Mouse (Mus musculus) kidney, adult 10 weeks (tissue): Measurements from ENCODE around the gene Erich3. TPM values are rescaled to one million over a fixed set of nuclear protein-coding genes. Genes with fewer than 3 reads are reported as not detected.

ENCODE experiments used
- polyA plus RNA-seq: library from polyadenylated mRNA; stranded (reverse); fragments of 350-450 nt; fragmentation: Illumina TruSeq; extraction: RNeasy Lipid Tissue Mini Kit (QIAGEN cat#74804); gene quantifications from one replicate; pipeline ENCODE4 v1.2.3, GENCODE M21; 2014; ENCODE audit warnings: low read depth, low replicate concordance

Gene Erich3
- 0.20 TPM for polyA plus RNA-seq

GRCm38 (mm10) chr3:154663545-154663944, at the start of gene Erich3:
Erich3 (plus strand) TSS chr3:154663859.

Other genes with a start within 250 kb of the Erich3 start
- 304 TPM for gene Cryz, start 67.1 kb upstream of the Erich3 start, polyA plus RNA-seq
- gene Tyw3, start 66.8 kb upstream of the Erich3 start, polyA plus RNA-seq = 22.3 TPM